Mouse (Mus musculus) ES-E14 (cell line): ENCODE data around the gene Rab24. TPM values are rescaled to one million over a fixed set of nuclear protein-coding genes. Genes with fewer than 3 reads are reported as not detected.

Source experiments
- DNase-seq: peaks from one replicate; pipeline ENCODE4 v3.0.0-alpha.2; 2013; ENCODE audit warnings: low read depth, low spot score
- H3K27ac ChIP-seq: 2 replicates; pipeline ENCODE4 v1.5.1; 2012; ENCODE audit warnings: low read depth, mild to moderate bottlenecking, low read length, moderate library complexity, mixed read lengths; ENCODE audit not compliant: poor library complexity, insufficient read depth, severe bottlenecking
- H3K36me3 ChIP-seq: 2 replicates; pipeline ENCODE4 v1.6.1; 2012; ENCODE audit warnings: mild to moderate bottlenecking, low read length, moderate library complexity, mixed read lengths; ENCODE audit not compliant: control insufficient read depth, poor library complexity, insufficient read depth, severe bottlenecking
- H3K4me1 ChIP-seq, 2 experiments: fragments of 150-350 bp in 1 of 2; sonication (generic) in 1 of 2; 2 replicates each; pipeline ENCODE4 v1.6.1; 2012; ENCODE audit warnings: low read length in 2 of 2, mild to moderate bottlenecking in 1 of 2, mixed read lengths in 1 of 2; ENCODE audit not compliant: control insufficient read depth in 2 of 2, insufficient read depth in 2 of 2, poor library complexity in 1 of 2
- H3K4me3 ChIP-seq, 2 experiments: fragments of 150-350 bp in 1 of 2; sonication (generic) in 1 of 2; 2 replicates each; pipeline ENCODE4 v1.5.1; 2012; ENCODE audit warnings: low read length in 2 of 2, low read depth in 1 of 2, mild to moderate bottlenecking in 1 of 2, mixed read lengths in 1 of 2; ENCODE audit not compliant: insufficient read depth in 1 of 2, poor library complexity in 1 of 2, severe bottlenecking in 1 of 2
- H3K9ac ChIP-seq: 2 replicates; pipeline ENCODE4 v1.6.1; 2012; ENCODE audit warnings: low read depth, mild to moderate bottlenecking, low read length, mixed read lengths; ENCODE audit not compliant: poor library complexity, insufficient read depth, severe bottlenecking
- H3K9me3 ChIP-seq: fragments of 150-350 bp; sonication (generic); 2 replicates; pipeline ENCODE4 v1.6.1; 2012; ENCODE audit warnings: low read depth, mild to moderate bottlenecking, low read length; ENCODE audit not compliant: control insufficient read depth, insufficient read depth
- CHD2 ChIP-seq: IDR thresholded peaks from 2 replicates; pipeline ENCODE4 v1.6.1; 2014; ENCODE audit warnings: mild to moderate bottlenecking, low read depth, low read length, inconsistent platforms
- HCFC1 ChIP-seq: IDR thresholded peaks from 2 replicates; pipeline ENCODE4 v1.6.1; 2012; ENCODE audit warnings: low read length, inconsistent platforms, borderline replicate concordance; ENCODE audit not compliant: insufficient read depth
- MAFK ChIP-seq: IDR thresholded peaks from 2 replicates; pipeline ENCODE4 v1.6.1; 2014; ENCODE audit warnings: mild to moderate bottlenecking, low read depth, low read length, inconsistent platforms; ENCODE audit not compliant: insufficient read depth
- ZC3H11A ChIP-seq: IDR thresholded peaks from 2 replicates; pipeline ENCODE4 v1.6.1; 2012; ENCODE audit warnings: low read depth, mild to moderate bottlenecking, inconsistent platforms, low read length, borderline replicate concordance
- ZNF384 ChIP-seq: IDR thresholded peaks from 2 replicates; pipeline ENCODE4 v1.6.1; 2012; ENCODE audit warnings: low read depth, low read length, inconsistent platforms
- in situ Hi-C, 2 experiments: fragments of 600-800 bp; cut with MboI; formaldehyde crosslinking; loops; one replicate each; pipeline ENCODE4 v1.15.1; 2025; ENCODE audit warnings: low sequenced_read_pairs in 2 of 2, inconsistent platforms in 1 of 2; ENCODE audit not compliant: unreplicated experiment in 2 of 2
- total RNA-seq: library from RNA; depleted of rRNA; stranded (reverse); fragments of 300-350 nt; gene quantifications from 2 replicates; pipeline ENCODE4 v1.2.3, GENCODE M21; 2012

The Rab24 gene
- total RNA-seq, 1 experiment: 67.5 TPM

GRCm38 (mm10) chr13:55338131-55339054 lies 16.6 kb upstream of the Rab24 start:
- in situ Hi-C loops: no loop called here

GRCm38 (mm10) chr13:55337341-55337975 lies 15.7 kb upstream of the Rab24 start:
- peak overlapping the region; percentile 81 for H3K27ac ChIP-seq
- no peak for DNase-seq
- peak overlapping the region; percentile 7 to 45 for H3K4me3 ChIP-seq
- no peaks in the 10 kb centered on the region for H3K36me3 ChIP-seq
- H3K9ac ChIP-seq: peak overlapping the region; percentile 61; the same call in 1 of the 2 replicates
- H3K9me3 ChIP-seq: no peaks in the 10 kb centered on the region
- peaks cover 9 to 29% of the 10 kb centered on the region in 2 experiments for H3K4me1 ChIP-seq
- no peak for TF ChIP-seq CHD2
- TF ChIP-seq HCFC1: no peak
- TF ChIP-seq ZC3H11A: no peak
- in situ Hi-C loops: no loop called here

More at GRCm38 (mm10) chr13:55338131-55339054, 16.6 kb upstream of the Rab24 start:
- Histone ChIP-seq H3K4me3 (peak overlapping the region; percentile 7 to 45), H3K9ac (peak overlapping the region; percentile 61; the same call in 1 of the 2 replicates), H3K9me3 (no peaks in the 10 kb centered on the region), H3K27ac (peak overlapping the region; percentile 81), H3K4me1 (peaks cover 9 to 32% of the 10 kb centered on the region in 2 experiments), H3K36me3 (no peaks in the 10 kb centered on the region)
- TF ChIP-seq HCFC1 (no peak), ZC3H11A (no peak), CHD2 (no peak), ZNF384 (no peak), MAFK (no peak)
- no peak for DNase-seq

DNA sequence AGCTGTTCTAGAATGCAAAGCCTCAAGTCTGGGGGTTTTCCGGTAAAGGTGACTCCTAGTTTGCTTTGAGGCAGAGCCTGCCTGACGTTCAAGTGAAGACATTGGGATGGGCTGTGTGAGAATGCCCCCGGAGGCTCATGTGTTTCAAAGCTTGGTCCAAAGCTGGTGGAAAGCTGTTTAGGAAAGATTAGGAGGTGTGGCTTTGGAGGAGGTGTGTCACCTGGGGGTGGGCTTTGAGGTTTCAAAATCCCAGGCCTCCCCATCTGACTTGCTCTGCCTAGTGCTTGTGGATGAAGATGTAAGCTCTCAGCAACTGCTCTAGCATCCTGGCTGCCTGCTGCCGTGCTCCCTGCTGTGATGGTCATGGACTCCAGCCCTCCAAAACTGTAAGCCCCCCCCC lies 14.0 kb upstream of the Rab24 start:
- H3K9me3 ChIP-seq: no peaks in the 10 kb centered on the region
- no peaks in the 10 kb centered on the region for H3K36me3 ChIP-seq
- no peak overlapping the region; the same call in 1 of the 2 replicates for H3K9ac ChIP-seq
- H3K27ac ChIP-seq: peak overlapping the region; percentile 53; the same call in 1 of the 2 replicates
- peaks cover 9 to 31% of the 10 kb centered on the region in 2 experiments for H3K4me1 ChIP-seq
- no peak for DNase-seq
- in situ Hi-C loops: no loop called here
- no peak overlapping the region for H3K4me3 ChIP-seq
- TF ChIP-seq ZNF384: no peak
- no peak for TF ChIP-seq HCFC1
- TF ChIP-seq ZC3H11A: no peak
- TF ChIP-seq CHD2: no peak
- TF ChIP-seq MAFK: no peak

DNA sequence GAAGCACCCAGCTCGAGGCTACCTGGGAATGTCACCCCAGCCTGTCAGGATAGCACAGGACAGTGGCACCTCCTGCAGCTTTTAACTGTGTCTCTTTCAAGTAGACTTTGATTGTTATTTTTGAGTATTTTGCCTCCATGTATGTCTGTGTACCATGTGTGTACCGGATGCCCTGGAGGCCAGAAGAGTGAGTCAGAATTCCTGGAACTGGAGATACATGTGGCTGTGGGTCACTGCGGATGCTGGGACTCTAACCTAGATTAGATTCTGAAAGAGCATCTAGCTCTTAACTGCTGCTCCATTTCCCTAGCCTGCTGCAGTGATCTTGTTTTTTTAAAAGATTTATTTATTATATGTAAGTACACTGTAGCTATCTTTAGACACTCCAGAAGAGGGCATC lies 10.6 kb upstream of the Rab24 start:
- no peak for DNase-seq
- TF ChIP-seq ZNF384 (no peak), CHD2 (no peak), HCFC1 (no peak), MAFK (no peak), ZC3H11A (no peak)
- Histone ChIP-seq H3K4me1 (peaks cover 3 to 34% of the 10 kb centered on the region in 2 experiments), H3K9me3 (no peaks in the 10 kb centered on the region), H3K4me3 (no peak overlapping the region), H3K27ac (no peak overlapping the region), H3K36me3 (no peaks in the 10 kb centered on the region; the same call in 1 of the 2 replicates), H3K9ac (no peak overlapping the region; the same call in 1 of the 2 replicates)
- in situ Hi-C loops: no loop called here
